Mouse (Mus musculus): ENCODE data around the gene Ccdc58. TPM values are rescaled to one million over a fixed set of nuclear protein-coding genes. Genes with fewer than 3 reads are reported as not detected.
"Not testable (repeated sequence)": the region's sequence is repeated elsewhere in the genome, so short reads cannot be mapped to it uniquely, and the experiment has no call there.

The Ccdc58 gene
- 10 to 100 TPM; 20.0 to 23.5 TPM for total RNA-seq (2021)

DNA sequence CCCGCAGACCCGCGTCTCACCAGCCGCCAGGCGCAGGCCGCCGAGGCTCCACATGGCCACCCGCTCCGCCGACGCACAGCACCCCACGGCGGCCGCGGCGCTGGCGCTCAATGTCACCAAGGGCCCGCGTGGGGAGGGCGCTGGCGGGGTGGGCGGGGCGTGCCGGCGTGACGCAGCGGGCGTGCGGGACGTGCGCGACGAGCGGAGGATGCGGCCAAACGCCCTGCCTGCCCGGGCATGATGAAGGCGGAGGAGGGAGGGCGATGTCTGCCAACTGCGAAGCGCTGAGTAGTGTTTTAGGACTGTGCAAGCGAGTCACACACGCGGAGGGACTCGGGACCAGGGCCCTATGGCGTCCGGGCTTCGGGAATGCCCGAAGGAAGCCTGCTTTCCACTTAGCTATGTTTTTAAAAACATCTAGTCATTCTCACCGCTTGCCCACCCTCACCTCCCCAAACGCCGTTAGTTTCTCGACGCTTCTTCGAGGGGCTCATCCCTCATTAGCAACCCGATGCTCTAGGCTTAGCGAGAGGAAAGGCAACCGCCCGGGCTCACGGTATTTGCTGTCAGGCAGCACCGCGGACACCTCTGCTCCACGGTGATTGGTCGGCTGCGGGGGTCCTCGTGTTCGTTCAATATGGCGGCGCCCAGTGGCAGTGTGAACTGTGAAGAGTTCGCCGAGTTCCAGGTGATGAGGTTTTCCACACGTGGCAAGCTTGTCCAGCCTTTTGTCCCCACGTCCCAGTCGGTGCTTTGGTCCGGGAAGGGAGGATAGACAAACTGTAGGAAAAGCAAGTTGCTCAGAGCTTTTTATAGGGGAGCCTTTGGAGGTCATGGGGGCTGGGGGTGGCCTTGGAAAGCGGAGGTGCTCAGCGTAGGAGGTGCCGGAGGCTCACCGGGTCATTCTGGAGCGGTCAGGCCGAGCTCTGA lies at the start of gene Ccdc58, which contains the start of gene Fam162a:
Gene Ccdc58, plus strand, starts transcription at position 236 of the 930 bp plus-strand sequence.
Gene Fam162a, minus strand, starts transcription at position 145 of the 930 bp plus-strand sequence.
- peak; percentile 90 to 96 for DNase-seq (ENCODE audit: extremely low spot score in 1 of 2, low spot score in 2 of 2)
- intact Hi-C loops (cut with DNase I): no loop called here

GRCm38 (mm10) chr16:36028120-36028519 lies 43.4 kb upstream of the Ccdc58 start:
- intact Hi-C loops (cut with DNase I): loop anchor here (5.0 kb wide), 1 partner anchor 814 kb away; no protein-coding TSS in a partner anchor
- DNase-seq (ENCODE audit: extremely low spot score in 1 of 2, low spot score in 2 of 2): not testable (repeated sequence)

- DNase-seq (ENCODE audit: extremely low spot score in 1 of 2, low spot score in 2 of 2): peak; percentile 94 to 95
- intact Hi-C loops (cut with DNase I): no loop called here
Observed at GRCm38 (mm10) chr16:36040640-36041624, 30.6 kb upstream of the Ccdc58 start, which contains the start of gene Wdr5b. TSS of gene Wdr5b (plus strand) at chr16:36041190.

- intact Hi-C loops (cut with DNase I): no loop called here
Observed at GRCm38 (mm10) chr16:36041625-36042020, 29.9 kb upstream of the Ccdc58 start.

GRCm38 (mm10) chr16:36043073-36043472 lies 28.4 kb upstream of the Ccdc58 start:
- no peak for DNase-seq (ENCODE audit: extremely low spot score in 1 of 2, low spot score in 2 of 2)
- intact Hi-C loops (cut with DNase I): no loop called here

More at GRCm38 (mm10) chr16:36041625-36042020, 29.9 kb upstream of the Ccdc58 start:
- no peak for DNase-seq (ENCODE audit: extremely low spot score in 1 of 2, low spot score in 2 of 2)

- intact Hi-C loops (cut with DNase I): no loop called here
- no peak for DNase-seq (ENCODE audit: extremely low spot score in 1 of 2, low spot score in 2 of 2)
Observed at GRCm38 (mm10) chr16:36043964-36044363, 27.5 kb upstream of the Ccdc58 start.

DNA sequence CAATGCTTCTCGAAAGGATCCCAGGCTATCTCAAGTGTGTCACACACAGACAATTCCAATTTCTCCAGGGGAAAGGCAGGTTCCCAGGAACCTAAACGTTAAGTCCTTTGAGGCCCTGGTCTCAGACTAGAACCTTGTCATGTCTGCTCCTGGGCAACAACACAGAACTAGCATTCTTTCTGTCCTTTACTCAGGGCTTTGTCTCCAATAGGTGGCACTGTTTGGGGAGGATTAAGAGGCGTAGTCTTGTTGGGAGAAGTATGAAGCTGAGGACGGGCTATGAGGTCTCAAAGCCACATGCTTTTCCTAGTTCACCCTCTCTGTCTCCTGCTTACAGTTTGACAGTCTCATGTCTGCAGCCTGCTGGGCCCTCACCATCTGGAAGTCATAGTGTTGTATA lies 23.9 kb upstream of the Ccdc58 start:
- intact Hi-C loops (cut with DNase I): no loop called here
- no peak for DNase-seq (ENCODE audit: extremely low spot score in 1 of 2, low spot score in 2 of 2)

DNA sequence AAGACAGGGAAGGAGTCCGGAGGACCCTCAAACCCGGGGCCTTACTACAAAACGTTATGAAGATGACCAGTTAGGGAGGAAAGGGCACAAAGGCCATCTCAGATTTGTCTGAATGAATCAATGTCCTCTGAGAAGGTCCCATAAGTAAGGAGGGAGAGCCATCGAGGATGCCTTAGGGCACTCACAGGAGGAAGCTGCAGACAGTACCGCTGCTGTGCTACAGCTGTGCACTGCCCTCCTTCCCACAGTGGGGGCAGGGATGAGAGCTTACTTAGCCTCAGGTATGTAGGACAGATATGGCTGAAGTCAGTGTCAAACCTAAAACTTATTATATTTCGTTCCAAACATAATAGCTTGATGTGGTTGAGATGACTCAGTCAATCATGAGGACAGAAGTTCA lies 20.0 kb upstream of the Ccdc58 start:
- intact Hi-C loops (cut with DNase I): no loop called here
- DNase-seq (ENCODE audit: extremely low spot score in 1 of 2, low spot score in 2 of 2): no peak

DNA sequence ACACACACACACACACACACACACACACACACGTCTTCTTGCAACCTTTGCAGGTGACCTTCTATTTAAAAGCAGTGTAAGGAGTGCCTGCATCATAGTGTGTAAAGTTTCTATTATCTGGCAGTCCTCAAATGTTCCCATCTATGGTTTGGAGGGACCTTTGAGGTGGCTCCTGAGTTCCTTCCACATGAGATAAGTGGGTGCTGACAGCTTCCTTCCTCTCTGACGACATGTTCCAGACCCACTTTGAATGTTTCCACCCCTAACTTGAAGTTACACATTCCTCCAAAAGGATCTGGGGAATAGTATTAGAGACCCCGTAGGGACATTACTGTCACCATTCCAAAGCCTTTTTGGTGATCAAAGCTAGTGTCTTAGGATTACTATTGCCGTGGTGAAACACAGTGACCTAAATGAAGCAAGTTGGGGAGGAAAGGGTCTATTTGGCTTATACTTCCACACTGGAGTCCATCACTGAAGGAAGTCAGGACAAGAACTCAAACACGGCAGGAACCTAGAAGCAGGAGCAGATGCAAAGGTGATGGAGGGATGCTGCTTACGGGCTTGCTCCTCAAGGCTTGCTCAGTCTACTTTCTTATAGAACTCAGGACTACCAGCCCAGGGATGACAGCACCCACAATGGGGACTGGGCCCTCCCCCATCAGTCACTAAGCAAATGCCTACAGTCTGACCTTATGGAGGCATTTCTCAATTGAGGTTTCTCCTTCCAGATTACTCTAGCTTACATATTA lies 17.8 kb upstream of the Ccdc58 start:
- intact Hi-C loops (cut with DNase I): no loop called here
- DNase-seq (ENCODE audit: extremely low spot score in 1 of 2, low spot score in 2 of 2): no peak

DNA sequence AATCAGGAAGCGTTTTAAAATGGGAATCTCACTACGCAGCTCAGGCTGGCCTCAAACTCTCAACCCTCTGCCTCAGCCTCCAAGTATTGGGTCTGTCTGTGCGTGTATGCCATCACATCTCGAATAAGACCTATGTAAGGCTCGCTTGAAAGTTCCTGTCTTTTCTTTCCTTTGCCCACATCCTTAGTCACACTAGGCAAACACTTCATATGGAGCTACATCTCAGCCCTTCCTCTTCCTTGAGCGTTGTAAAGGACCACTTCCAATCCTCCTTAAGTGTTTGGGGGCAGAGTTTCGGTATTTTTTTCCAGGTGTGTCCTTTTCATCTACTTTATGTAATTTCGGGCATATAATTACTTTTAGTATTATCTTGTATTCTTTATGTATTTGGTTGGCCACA lies 16.6 kb upstream of the Ccdc58 start:
- no peak for DNase-seq (ENCODE audit: extremely low spot score in 1 of 2, low spot score in 2 of 2)
- intact Hi-C loops (cut with DNase I): no loop called here

DNA sequence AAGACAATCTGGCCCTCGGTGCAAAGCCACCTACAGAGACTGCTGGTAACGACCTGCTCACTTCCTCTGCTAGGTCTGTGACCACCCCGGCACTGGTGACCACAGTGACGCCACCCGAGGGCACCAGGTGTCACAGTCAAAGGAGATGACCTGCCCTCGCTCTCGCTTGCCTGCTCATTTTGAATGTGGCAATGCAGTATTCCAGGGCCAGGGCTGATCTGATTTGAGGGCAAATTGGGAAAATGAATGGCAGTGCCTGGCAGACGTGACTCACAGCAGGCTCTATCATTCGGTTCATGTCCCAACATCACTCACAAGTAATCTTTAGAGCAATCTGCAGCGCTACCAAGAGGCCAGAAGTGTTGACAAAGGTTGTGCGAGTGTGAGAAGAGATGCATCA lies 15.1 kb upstream of the Ccdc58 start:
- no peak for DNase-seq (ENCODE audit: extremely low spot score in 1 of 2, low spot score in 2 of 2)
- intact Hi-C loops (cut with DNase I): no loop called here

GRCm38 (mm10) chr16:36057933-36058475 lies 13.5 kb upstream of the Ccdc58 start:
- intact Hi-C loops (cut with DNase I): no loop called here
- DNase-seq (ENCODE audit: extremely low spot score in 1 of 2, low spot score in 2 of 2): no peak

DNA sequence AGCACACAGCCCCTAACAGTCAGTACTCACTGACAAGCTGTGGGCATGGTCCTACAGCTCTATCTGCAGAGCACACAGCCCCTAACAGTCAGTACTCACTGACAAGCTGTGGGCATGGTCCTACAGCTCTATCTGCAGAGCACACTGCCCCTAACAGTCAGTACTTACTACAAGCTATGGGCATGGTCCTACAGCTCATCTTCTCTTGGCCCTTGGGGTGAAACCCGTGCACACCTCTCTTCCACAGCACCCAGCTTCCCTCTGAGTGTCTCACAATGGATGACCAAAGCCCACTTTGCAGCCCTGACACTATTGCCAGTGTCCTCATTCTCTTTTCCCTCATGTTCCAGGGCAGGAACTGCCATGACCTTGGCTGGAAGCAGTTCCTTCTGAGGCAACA lies 9.0 kb upstream of the Ccdc58 start:
- intact Hi-C loops (cut with DNase I); DNase-seq (ENCODE audit: extremely low spot score in 1 of 2, low spot score in 2 of 2): not testable (repeated sequence)

- DNase-seq (ENCODE audit: extremely low spot score in 1 of 2, low spot score in 2 of 2): peak in 1 of 2 experiments; percentile 25
Observed at GRCm38 (mm10) chr16:36063315-36063714, 8.2 kb upstream of the Ccdc58 start.

DNA sequence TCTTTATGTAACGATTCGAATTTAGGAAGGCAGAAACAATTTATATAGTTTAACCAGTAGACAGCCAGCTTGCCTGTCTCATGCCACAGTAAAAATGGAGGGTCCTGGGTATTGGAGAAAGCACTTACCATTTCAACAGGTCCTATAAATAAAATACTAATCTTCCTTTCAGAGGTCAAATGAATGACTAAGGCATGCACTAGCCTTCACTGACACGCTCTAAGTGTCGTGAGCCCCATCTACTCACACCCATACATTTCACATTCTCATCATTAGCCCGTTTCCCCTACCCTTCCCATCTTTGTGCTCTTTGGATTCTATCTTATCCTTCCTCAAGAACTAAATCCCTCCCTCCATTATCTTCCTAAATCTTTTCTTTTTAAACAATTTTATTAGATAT lies 6.6 kb upstream of the Ccdc58 start:
- intact Hi-C loops (cut with DNase I): no loop called here
- no peak for DNase-seq (ENCODE audit: extremely low spot score in 1 of 2, low spot score in 2 of 2)

More at GRCm38 (mm10) chr16:36063315-36063714, 8.2 kb upstream of the Ccdc58 start:
- intact Hi-C loops (cut with DNase I): no loop called here

GRCm38 (mm10) chr16:36067694-36068093 lies 3.8 kb upstream of the Ccdc58 start:
- DNase-seq (ENCODE audit: extremely low spot score in 1 of 2, low spot score in 2 of 2): no peak
- intact Hi-C loops (cut with DNase I): no loop called here

DNA sequence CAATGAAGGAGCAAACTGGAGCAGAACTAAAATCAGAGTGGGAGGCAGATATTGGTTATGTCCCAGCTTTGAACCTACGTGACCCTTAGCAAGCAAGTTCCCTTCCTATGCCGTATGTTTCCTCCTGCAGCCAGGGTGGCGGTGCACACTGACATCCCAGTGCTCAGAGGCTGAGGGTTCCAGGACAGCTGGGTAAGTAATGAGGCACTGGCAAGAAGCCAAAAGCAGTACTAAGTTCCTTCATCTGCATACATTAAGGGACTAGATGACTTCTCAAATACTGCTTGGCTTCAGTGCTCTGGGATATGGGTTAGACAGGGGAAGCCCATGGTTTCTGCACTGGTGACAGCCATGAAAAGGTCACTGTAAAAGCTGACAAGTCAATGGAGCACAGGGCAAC lies 3.1 kb upstream of the Ccdc58 start:
- intact Hi-C loops (cut with DNase I): no loop called here
- DNase-seq (ENCODE audit: extremely low spot score in 1 of 2, low spot score in 2 of 2): no peak
